Mouse (Mus musculus) hindbrain, embryonic 11.5 days (tissue): ENCODE data around the gene Olfml1. TPM values are rescaled to one million over a fixed set of nuclear protein-coding genes. Genes with fewer than 3 reads are reported as not detected.

Experiments used
- ATAC-seq: fragments of 200-750 bp; cut with Nextera tagmentation; 2 replicates; pipeline ENCODE4 v1.8.0; 2017; ENCODE audit warnings: mild to moderate bottlenecking, moderate TSS enrichment, moderate library complexity; ENCODE audit not compliant: low FRiP score
- DNase-seq: peaks from one replicate; pipeline ENCODE4 v3.0.0-alpha.2; 2015; ENCODE audit warnings: low spot score
- H3K27ac ChIP-seq: fragments of 300-500 bp; sonication (generic); 2 replicates; pipeline ENCODE4 v1.5.1; 2014; ENCODE audit warnings: mild to moderate bottlenecking, low read depth, low read length
- H3K27me3 ChIP-seq: fragments of 300-500 bp; sonication (generic); 2 replicates; pipeline ENCODE4 v1.6.1; 2014; ENCODE audit warnings: mild to moderate bottlenecking, low read length, moderate library complexity, mixed read lengths; ENCODE audit not compliant: control insufficient read depth, insufficient read depth
- H3K36me3 ChIP-seq: fragments of 300-500 bp; sonication (generic); 2 replicates; pipeline ENCODE4 v1.6.1; 2014; ENCODE audit warnings: mild to moderate bottlenecking, low read length, moderate library complexity, mixed read lengths; ENCODE audit not compliant: control insufficient read depth, insufficient read depth
- H3K4me1 ChIP-seq: fragments of 300-500 bp; sonication (generic); replicated peaks from 2 replicates; pipeline ENCODE4 v1.6.1; 2014; ENCODE audit warnings: low read length, mixed read lengths; ENCODE audit not compliant: control insufficient read depth, insufficient read depth
- H3K4me2 ChIP-seq: fragments of 300-500 bp; sonication (generic); replicated peaks from 2 replicates; pipeline ENCODE4 v1.6.1; 2014; ENCODE audit warnings: mild to moderate bottlenecking, low read depth, low read length
- H3K4me3 ChIP-seq: fragments of 300-500 bp; sonication (generic); 2 replicates; pipeline ENCODE4 v1.5.1; 2014; ENCODE audit warnings: low read depth, low read length
- H3K9ac ChIP-seq: fragments of 300-500 bp; sonication (generic); 2 replicates; pipeline ENCODE4 v1.6.1; 2014; ENCODE audit warnings: low read depth, low read length
- H3K9me3 ChIP-seq: fragments of 300-500 bp; sonication (generic); 2 replicates; pipeline ENCODE4 v1.6.1; 2016; ENCODE audit warnings: low read length; ENCODE audit not compliant: control insufficient read depth
- WGBS: fragments of 180-500 bp; shearing (Covaris S2); extraction: QIAGEN DNeasy Blood & Tissue Kit; methylation state at CpG from one replicate; pipeline ENCODE4 v1.1.7; 2014; 5-methylcytosine and 5-hydroxymethylcytosine counted together
- polyA plus RNA-seq: library from polyadenylated mRNA; unstranded; fragments of >200 nt; fragmentation: Nextera tagmentation; extraction: Ambion mirVana; gene quantifications from 2 replicates; pipeline ENCODE4 v1.2.1, GENCODE M21; 2014

The Olfml1 gene
- polyA plus RNA-seq, 1 experiment from 2014 or later = 11.4 TPM

- no peak overlapping the region for H3K4me3 ChIP-seq
- WGBS = 80% methylated on average over 1 of the region's 1 CpGs
- no peak overlapping the region for H3K27ac ChIP-seq
Measured at GRCm38 (mm10) chr7:107545011-107545410, 22.2 kb upstream of the Olfml1 start.

GRCm38 (mm10) chr7:107547872-107548271 is 19.4 kb upstream of the Olfml1 start:
- Histone ChIP-seq H3K4me1 (no peaks in the 10 kb centered on the region), H3K27ac (no peak overlapping the region), H3K36me3 (no peaks in the 10 kb centered on the region), H3K9ac (no peak overlapping the region), H3K4me2 (no peak overlapping the region), H3K27me3 (no peaks in the 10 kb centered on the region), H3K4me3 (no peak overlapping the region), H3K9me3 (no peaks in the 10 kb centered on the region)
- DNase-seq = no peak
- no peak for ATAC-seq
- 91% methylated on average over 3 of the region's 3 CpGs for WGBS

More at GRCm38 (mm10) chr7:107545011-107545410, 22.2 kb upstream of the Olfml1 start:
- no peak for ATAC-seq
- no peaks in the 10 kb centered on the region for H3K4me1 ChIP-seq
- no peak for DNase-seq
- no peak overlapping the region for H3K9ac ChIP-seq
- H3K36me3 ChIP-seq = no peaks in the 10 kb centered on the region
- H3K27me3 ChIP-seq = no peaks in the 10 kb centered on the region
- H3K9me3 ChIP-seq = no peaks in the 10 kb centered on the region
- no peak overlapping the region for H3K4me2 ChIP-seq

DNA sequence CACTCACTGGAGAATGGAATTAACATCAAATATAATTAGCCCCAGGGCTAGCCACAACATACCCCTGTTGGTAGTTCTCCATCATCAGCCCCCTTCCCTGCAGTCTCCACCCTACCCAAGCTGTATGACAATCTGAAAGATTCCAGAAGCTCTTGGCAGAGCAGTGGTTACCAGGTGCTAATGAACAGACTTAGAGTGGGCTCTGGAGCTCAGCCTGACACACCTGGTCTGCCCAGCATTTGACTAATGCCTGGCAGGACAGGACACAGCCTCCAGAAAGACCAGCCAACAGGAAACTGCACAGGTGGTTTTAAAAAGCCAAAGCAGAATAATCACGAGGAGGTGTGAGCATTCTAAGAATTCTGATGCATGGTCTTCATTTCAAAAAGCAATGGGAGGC is 13.8 kb upstream of the Olfml1 start:
- Histone ChIP-seq H3K27me3 (no peaks in the 10 kb centered on the region), H3K4me2 (no peak overlapping the region), H3K4me3 (no peak overlapping the region), H3K4me1 (no peaks in the 10 kb centered on the region), H3K9ac (no peak overlapping the region), H3K9me3 (no peaks in the 10 kb centered on the region), H3K27ac (no peak overlapping the region), H3K36me3 (no peaks in the 10 kb centered on the region)
- WGBS = 44% methylated on average over 1 of the region's 1 CpGs
- no peak for DNase-seq
- no peak for ATAC-seq

GRCm38 (mm10) chr7:107555906-107556305 is 11.3 kb upstream of the Olfml1 start:
- Histone ChIP-seq H3K27ac (no peak overlapping the region), H3K27me3 (no peaks in the 10 kb centered on the region), H3K9ac (no peak overlapping the region), H3K4me2 (no peak overlapping the region), H3K4me3 (no peak overlapping the region), H3K9me3 (no peaks in the 10 kb centered on the region), H3K4me1 (no peaks in the 10 kb centered on the region), H3K36me3 (no peaks in the 10 kb centered on the region)
- WGBS = 87% methylated on average over 3 of the region's 3 CpGs
- DNase-seq = peak; percentile 27
- ATAC-seq = no peak

DNA sequence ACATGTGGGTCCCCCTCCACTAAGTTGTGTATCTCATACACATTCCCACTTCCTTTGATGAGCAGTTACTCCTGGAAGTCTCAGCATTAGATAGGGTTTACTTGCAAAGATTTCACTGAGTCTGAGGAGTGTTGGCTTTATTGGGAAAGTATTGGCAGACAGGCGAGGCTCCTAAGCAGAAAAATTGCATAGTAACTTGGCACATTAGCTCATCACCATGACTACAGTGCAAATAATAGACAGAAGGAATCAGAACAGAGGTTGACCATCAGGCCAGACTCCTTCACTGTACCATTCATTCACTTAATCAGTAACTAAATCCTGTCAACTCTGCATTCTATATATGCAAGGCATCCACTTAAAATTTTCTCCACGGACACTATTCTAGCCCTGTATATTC is 6.6 kb upstream of the Olfml1 start:
- Histone ChIP-seq H3K27me3 (no peaks in the 10 kb centered on the region), H3K4me3 (no peak overlapping the region), H3K36me3 (no peaks in the 10 kb centered on the region), H3K9ac (no peak overlapping the region), H3K27ac (no peak overlapping the region), H3K4me2 (no peak overlapping the region), H3K4me1 (no peaks in the 10 kb centered on the region), H3K9me3 (no peaks in the 10 kb centered on the region)
- DNase-seq (no peak), ATAC-seq (no peak)
- WGBS = 84% methylated on average over 2 of the region's 2 CpGs

GRCm38 (mm10) chr7:107561584-107561983 is 5.7 kb upstream of the Olfml1 start:
- Histone ChIP-seq H3K4me3 (no peak overlapping the region), H3K27me3 (no peaks in the 10 kb centered on the region), H3K9ac (no peak overlapping the region), H3K27ac (no peak overlapping the region), H3K36me3 (no peaks in the 10 kb centered on the region), H3K9me3 (no peaks in the 10 kb centered on the region), H3K4me1 (no peaks in the 10 kb centered on the region), H3K4me2 (no peak overlapping the region)
- WGBS = 78% methylated on average over 3 of the region's 3 CpGs
- DNase-seq = no peak
- no peak for ATAC-seq

- Histone ChIP-seq H3K4me3 (no peak overlapping the region), H3K4me2 (no peak overlapping the region), H3K9me3 (no peaks in the 10 kb centered on the region), H3K9ac (no peak overlapping the region), H3K27ac (no peak overlapping the region), H3K4me1 (no peaks in the 10 kb centered on the region), H3K27me3 (no peaks in the 10 kb centered on the region), H3K36me3 (no peaks in the 10 kb centered on the region)
- 34% methylated on average over 2 of the region's 2 CpGs for WGBS
- DNase-seq = no peak
- no peak for ATAC-seq
Measured at GRCm38 (mm10) chr7:107563727-107564126, 3.5 kb upstream of the Olfml1 start.

DNA sequence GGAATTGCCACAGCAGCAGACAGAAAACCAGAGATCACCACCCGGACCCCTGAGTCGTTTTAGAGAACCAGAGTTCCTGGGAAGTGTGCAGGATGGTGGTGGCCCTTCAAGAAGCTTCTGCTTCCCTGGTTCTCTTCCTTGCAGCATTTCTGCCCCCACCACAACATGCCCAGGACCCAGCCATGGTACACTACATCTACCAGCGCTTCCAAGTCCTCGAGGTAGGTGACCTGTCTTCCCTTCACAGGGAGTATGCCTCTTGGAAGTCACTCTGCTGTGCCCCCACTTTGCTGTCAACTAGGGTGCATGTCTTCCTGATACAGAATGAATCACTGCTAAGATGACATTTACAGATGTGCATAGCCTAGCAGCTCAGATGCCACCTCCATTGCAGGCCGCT is 428 bp downstream of the Olfml1 start:
- Histone ChIP-seq H3K4me3 (no peak overlapping the region), H3K4me2 (no peak overlapping the region), H3K9ac (no peak overlapping the region), H3K27me3 (no peaks in the 10 kb centered on the region), H3K4me1 (no peaks in the 10 kb centered on the region), H3K27ac (no peak overlapping the region), H3K9me3 (no peaks in the 10 kb centered on the region), H3K36me3 (no peaks in the 10 kb centered on the region)
- ATAC-seq (no peak), DNase-seq (no peak)
- WGBS = 70% methylated on average over 5 of the region's 5 CpGs

DNA sequence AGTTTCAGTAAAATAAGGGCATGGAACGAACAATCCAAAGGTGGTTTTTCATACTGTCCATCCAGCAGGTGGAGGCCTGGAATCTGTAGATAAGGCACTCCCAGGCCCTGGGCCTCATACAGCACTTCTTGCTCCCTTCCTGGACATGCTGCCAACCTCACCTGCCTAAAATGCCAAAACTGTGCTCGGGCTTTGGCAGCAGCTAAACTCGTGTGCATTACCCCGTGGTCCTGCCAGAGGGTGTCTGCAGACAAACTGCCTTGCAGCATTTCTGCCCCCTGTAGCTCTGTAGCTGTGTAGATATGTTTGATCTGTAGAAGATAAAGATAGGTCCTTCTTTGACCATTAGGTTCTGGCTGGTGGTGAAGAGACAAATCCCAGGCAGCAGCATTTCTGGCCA is 1.7 kb downstream of the Olfml1 start:
- Histone ChIP-seq H3K36me3 (no peaks in the 10 kb centered on the region), H3K4me2 (no peak overlapping the region), H3K27ac (no peak overlapping the region), H3K27me3 (no peaks in the 10 kb centered on the region), H3K4me3 (no peak overlapping the region), H3K9ac (no peak overlapping the region), H3K9me3 (no peaks in the 10 kb centered on the region), H3K4me1 (no peaks in the 10 kb centered on the region)
- 70% methylated on average over 4 of the region's 4 CpGs for WGBS
- DNase-seq (no peak), ATAC-seq (no peak)
